Mouse (Mus musculus) limb, embryonic 12.5 days (tissue): ENCODE measurements at regions not wholly inside any gene's neighbourhood (a gene's known extent, or its start where the extent isn't known, plus 50 kb on each side); places are given as distances from the start of the nearest gene placed in this dataset.

Experiments
- ATAC-seq: fragments of 200-750 bp; cut with Nextera tagmentation; 2 replicates; pipeline ENCODE4 v1.8.0; 2017; ENCODE audit warnings: low read depth, moderate TSS enrichment; ENCODE audit not compliant: insufficient number of reproducible peaks, insufficient read depth, low FRiP score, low TSS enrichment
- H3K27ac ChIP-seq: fragments of 300-500 bp; sonication (generic); 2 replicates; pipeline ENCODE4 v1.5.1; 2016; ENCODE audit warnings: mild to moderate bottlenecking, moderate library complexity
- H3K27me3 ChIP-seq: fragments of 300-500 bp; sonication (generic); 2 replicates; pipeline ENCODE4 v1.6.1; 2016; ENCODE audit warnings: mild to moderate bottlenecking, moderate library complexity
- H3K36me3 ChIP-seq: fragments of 300-500 bp; sonication (generic); 2 replicates; pipeline ENCODE4 v1.6.1; 2016; ENCODE audit warnings: mild to moderate bottlenecking, moderate library complexity
- H3K4me1 ChIP-seq: fragments of 300-500 bp; sonication (generic); replicated peaks from 2 replicates; pipeline ENCODE4 v1.6.1; 2016
- H3K4me2 ChIP-seq: fragments of 300-500 bp; sonication (generic); 2 replicates; pipeline ENCODE4 v1.6.1; 2016; ENCODE audit warnings: mild to moderate bottlenecking, moderate library complexity
- H3K4me3 ChIP-seq: fragments of 300-500 bp; sonication (generic); replicated peaks from 2 replicates; pipeline ENCODE4 v1.5.1; 2016; ENCODE audit warnings: mild to moderate bottlenecking
- H3K9ac ChIP-seq: fragments of 300-500 bp; sonication (generic); replicated peaks from 2 replicates; pipeline ENCODE4 v1.6.1; 2016; ENCODE audit warnings: mild to moderate bottlenecking, moderate library complexity
- H3K9me3 ChIP-seq: fragments of 300-500 bp; sonication (generic); 2 replicates; pipeline ENCODE4 v1.6.1; 2016; ENCODE audit warnings: mild to moderate bottlenecking, moderate library complexity
- WGBS: fragments of 180-500 bp; shearing (Covaris S2); methylation state at CpG from one replicate; pipeline ENCODE4 v1.1.7; 2016; 5-methylcytosine and 5-hydroxymethylcytosine counted together

GRCm38 (mm10) chr2:128217784-128218467 lies 92.1 kb downstream of the Bcl2l11 start:
- ATAC-seq: no peak

GRCm38 (mm10) chr2:128218961-128219360 lies 93.1 kb downstream of the Bcl2l11 start:
- no peak overlapping the region for H3K27ac ChIP-seq
- ATAC-seq: no peak
- 44% methylated on average over 4 of the region's 4 CpGs for WGBS

More at GRCm38 (mm10) chr2:128217784-128218467, 92.1 kb downstream of the Bcl2l11 start:
- Histone ChIP-seq H3K4me1 (peaks cover 18% of the 10 kb centered on the region), H3K27ac (no peak overlapping the region; the same call in 1 of the 2 replicates), H3K36me3 (no peaks in the 10 kb centered on the region), H3K4me2 (no peak overlapping the region), H3K27me3 (no peaks in the 10 kb centered on the region), H3K9ac (no peak overlapping the region), H3K4me3 (no peak overlapping the region), H3K9me3 (no peaks in the 10 kb centered on the region)
- WGBS: 39% methylated on average over 7 of the region's 7 CpGs

GRCm38 (mm10) chr2:128221055-128221454 lies 95.2 kb downstream of the Bcl2l11 start:
- Histone ChIP-seq H3K9me3 (no peaks in the 10 kb centered on the region), H3K9ac (no peak overlapping the region), H3K27ac (no peak overlapping the region), H3K4me2 (no peak overlapping the region), H3K36me3 (no peaks in the 10 kb centered on the region), H3K4me3 (no peak overlapping the region), H3K27me3 (no peaks in the 10 kb centered on the region), H3K4me1 (peaks cover 18% of the 10 kb centered on the region)
- no peak for ATAC-seq
- WGBS: 67% methylated on average over 1 of the region's 1 CpGs

More at GRCm38 (mm10) chr2:128218961-128219360, 93.1 kb downstream of the Bcl2l11 start:
- no peak overlapping the region for H3K9ac ChIP-seq
- no peak overlapping the region for H3K4me3 ChIP-seq
- peaks cover 18% of the 10 kb centered on the region for H3K4me1 ChIP-seq
- H3K36me3 ChIP-seq: no peaks in the 10 kb centered on the region
- no peaks in the 10 kb centered on the region for H3K27me3 ChIP-seq
- no peaks in the 10 kb centered on the region for H3K9me3 ChIP-seq
- no peak overlapping the region for H3K4me2 ChIP-seq

GRCm38 (mm10) chr2:128221657-128222056 lies 95.8 kb downstream of the Bcl2l11 start:
- H3K9ac ChIP-seq: no peak overlapping the region
- no peaks in the 10 kb centered on the region for H3K27me3 ChIP-seq
- ATAC-seq: no peak
- H3K4me3 ChIP-seq: no peak overlapping the region
- H3K4me1 ChIP-seq: peaks cover 18% of the 10 kb centered on the region
- whole genome bisulfite sequencing: 86% methylated on average over 4 of the region's 4 CpGs
- H3K9me3 ChIP-seq: no peaks in the 10 kb centered on the region
- H3K36me3 ChIP-seq: no peaks in the 10 kb centered on the region
- no peak overlapping the region for H3K27ac ChIP-seq
- H3K4me2 ChIP-seq: no peak overlapping the region

GRCm38 (mm10) chr2:128226465-128227047 lies 100.7 kb downstream of the Bcl2l11 start:
- 90% methylated on average over 9 of the region's 9 CpGs for WGBS
- Histone ChIP-seq H3K4me3 (no peak overlapping the region), H3K27me3 (no peaks in the 10 kb centered on the region), H3K27ac (no peak overlapping the region), H3K4me1 (no peaks in the 10 kb centered on the region), H3K4me2 (no peak overlapping the region), H3K9me3 (no peaks in the 10 kb centered on the region), H3K36me3 (no peaks in the 10 kb centered on the region), H3K9ac (no peak overlapping the region)
- no peak for ATAC-seq

- Histone ChIP-seq H3K27ac (no peak overlapping the region), H3K27me3 (no peaks in the 10 kb centered on the region), H3K9ac (no peak overlapping the region), H3K4me2 (no peak overlapping the region), H3K4me3 (no peak overlapping the region), H3K4me1 (no peaks in the 10 kb centered on the region; the same call in 1 of the 2 replicates), H3K9me3 (no peaks in the 10 kb centered on the region), H3K36me3 (no peaks in the 10 kb centered on the region)
- no peak for ATAC-seq
- 97% methylated on average over 4 of the region's 4 CpGs for WGBS
Measured at GRCm38 (mm10) chr2:128229730-128230129, 103.9 kb downstream of the Bcl2l11 start.

GRCm38 (mm10) chr2:128230921-128231320 lies 105.1 kb downstream of the Bcl2l11 start:
- ATAC-seq: no peak
- no peaks in the 10 kb centered on the region; the same call in 1 of the 2 replicates for H3K4me1 ChIP-seq
- H3K27ac ChIP-seq: no peak overlapping the region
- H3K9ac ChIP-seq: no peak overlapping the region
- no peak overlapping the region for H3K4me2 ChIP-seq
- no peaks in the 10 kb centered on the region for H3K9me3 ChIP-seq
- 92% methylated on average over 4 of the region's 4 CpGs for WGBS
- no peaks in the 10 kb centered on the region for H3K27me3 ChIP-seq
- H3K36me3 ChIP-seq: no peaks in the 10 kb centered on the region
- no peak overlapping the region for H3K4me3 ChIP-seq

- no peak for ATAC-seq
- no peak overlapping the region for H3K4me2 ChIP-seq
- no peaks in the 10 kb centered on the region for H3K27me3 ChIP-seq
- no peaks in the 10 kb centered on the region for H3K36me3 ChIP-seq
- H3K27ac ChIP-seq: no peak overlapping the region
- 81% methylated on average over 3 of the region's 3 CpGs for WGBS
- H3K4me3 ChIP-seq: no peak overlapping the region
- no peaks in the 10 kb centered on the region; the same call in 1 of the 2 replicates for H3K4me1 ChIP-seq
- no peak overlapping the region for H3K9ac ChIP-seq
- H3K9me3 ChIP-seq: no peaks in the 10 kb centered on the region
Measured at GRCm38 (mm10) chr2:128231338-128231737, 105.5 kb downstream of the Bcl2l11 start.

GRCm38 (mm10) chr2:128232027-128232426 lies 106.2 kb downstream of the Bcl2l11 start:
- ATAC-seq: no peak
- Histone ChIP-seq H3K4me3 (no peak overlapping the region), H3K36me3 (no peaks in the 10 kb centered on the region), H3K4me2 (no peak overlapping the region), H3K9ac (no peak overlapping the region), H3K27ac (no peak overlapping the region), H3K9me3 (no peaks in the 10 kb centered on the region), H3K4me1 (no peaks in the 10 kb centered on the region; the same call in 1 of the 2 replicates), H3K27me3 (no peaks in the 10 kb centered on the region)
- WGBS: 79% methylated on average over 3 of the region's 3 CpGs

- WGBS: 79% methylated on average over 8 of the region's 8 CpGs
- no peaks in the 10 kb centered on the region; the same call in 1 of the 2 replicates for H3K4me1 ChIP-seq
- no peaks in the 10 kb centered on the region for H3K9me3 ChIP-seq
- H3K27ac ChIP-seq: no peak overlapping the region
- no peak overlapping the region for H3K9ac ChIP-seq
- ATAC-seq: no peak
- no peaks in the 10 kb centered on the region for H3K27me3 ChIP-seq
- H3K4me3 ChIP-seq: no peak overlapping the region
- H3K36me3 ChIP-seq: no peaks in the 10 kb centered on the region
- no peak overlapping the region for H3K4me2 ChIP-seq
Measured at GRCm38 (mm10) chr2:128235127-128235526, 109.3 kb downstream of the Bcl2l11 start.

- no peak overlapping the region for H3K4me3 ChIP-seq
- no peak overlapping the region for H3K4me2 ChIP-seq
- no peaks in the 10 kb centered on the region for H3K27me3 ChIP-seq
- no peak for ATAC-seq
- no peaks in the 10 kb centered on the region for H3K36me3 ChIP-seq
- no peak overlapping the region for H3K9ac ChIP-seq
- H3K4me1 ChIP-seq: peaks cover 9% of the 10 kb centered on the region
- no peaks in the 10 kb centered on the region for H3K9me3 ChIP-seq
- WGBS: 87% methylated on average over 4 of the region's 4 CpGs
- H3K27ac ChIP-seq: no peak overlapping the region
Measured at GRCm38 (mm10) chr2:128239451-128239850, 113.6 kb downstream of the Bcl2l11 start.
